Mouse (Mus musculus) mouse embryonic stem cell (cell line): Measurements from ENCODE around the gene Zfp704.

Experiments
- in situ Hi-C, 2 experiments: fragments of 300-500 bp; cut with MboI; formaldehyde crosslinking; loops; 1 replicate in 1 of 2; 3 replicates in 1 of 2; pipeline ENCODE4 v1.14.3; 2019 to 2020; ENCODE audit warnings: low sequenced_read_pairs in 2 of 2, low pct_unique_long_range_greater_than_20kb in 1 of 2, mixed read lengths in 1 of 2; ENCODE audit not compliant: unreplicated experiment in 1 of 2

The Zfp704 gene

DNA sequence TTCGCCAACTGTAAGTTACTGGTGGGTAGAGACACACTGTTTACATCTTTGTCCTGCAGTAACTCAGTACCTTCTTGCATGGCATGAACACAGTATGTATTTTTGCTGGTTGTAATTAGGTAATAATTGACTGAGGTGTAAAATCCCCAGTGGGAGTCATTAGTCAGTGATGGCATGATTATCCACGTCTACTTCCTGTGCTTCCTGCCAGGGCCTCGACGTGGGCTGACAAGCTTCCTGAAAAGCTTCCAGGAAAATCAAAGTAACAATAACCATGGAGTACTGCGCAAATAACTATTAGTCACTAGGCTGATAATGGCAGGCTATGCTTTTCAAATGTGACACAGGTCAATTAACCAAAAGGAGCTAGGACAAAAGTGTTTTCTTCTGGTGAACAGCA lies 112.6 kb downstream of the Zfp704 start:
- in situ Hi-C loops: no loop called here

- in situ Hi-C loops: no loop called here
These were observed 118.1 kb downstream of the Zfp704 start for GRCm38 (mm10) chr3:9491766-9492283.

GRCm38 (mm10) chr3:9487644-9488043 lies 122.2 kb downstream of the Zfp704 start:
- in situ Hi-C loops: no loop called here

DNA sequence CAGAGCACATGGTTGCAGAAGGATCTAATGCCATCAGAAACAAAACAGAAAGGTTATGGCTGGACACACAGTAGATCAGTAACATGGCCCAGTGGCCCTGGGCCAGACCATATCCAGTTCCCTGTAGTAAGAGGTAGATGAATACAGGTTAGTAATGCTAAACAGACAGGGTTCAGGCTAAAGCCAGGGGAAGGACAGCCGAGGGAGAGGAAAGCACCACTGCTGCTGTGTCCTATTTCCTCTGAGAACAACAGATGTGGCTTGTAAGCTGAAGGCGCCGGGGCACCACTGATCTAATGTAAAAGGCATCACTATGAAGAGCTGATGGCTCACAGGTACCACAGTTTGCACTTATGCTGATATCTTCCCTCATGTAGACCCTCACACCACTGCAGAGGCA lies 124.4 kb downstream of the Zfp704 start:
- in situ Hi-C loops: no loop called here

DNA sequence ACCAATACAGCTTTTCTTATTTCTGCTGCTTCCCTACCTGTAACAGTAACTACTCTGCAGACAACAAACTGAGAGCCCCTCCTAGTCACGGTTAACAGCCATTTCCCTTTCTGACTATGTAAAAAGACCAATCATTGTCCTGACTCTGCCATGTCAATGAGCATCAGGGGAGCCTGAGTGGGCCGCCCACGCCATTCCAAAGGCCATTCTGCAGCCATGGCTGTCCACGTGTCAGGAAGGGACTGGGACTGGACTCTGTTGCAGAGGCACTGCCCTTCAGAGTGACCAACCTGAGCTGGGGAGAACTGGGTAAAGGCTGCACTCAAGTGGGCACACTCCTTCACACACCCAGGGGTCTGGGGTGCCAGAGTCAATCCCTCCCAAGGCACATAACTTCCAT lies 127.9 kb downstream of the Zfp704 start:
- in situ Hi-C loops: no loop called here

- in situ Hi-C loops: no loop called here
These were observed 128.5 kb downstream of the Zfp704 start for GRCm38 (mm10) chr3:9481358-9481757.

DNA sequence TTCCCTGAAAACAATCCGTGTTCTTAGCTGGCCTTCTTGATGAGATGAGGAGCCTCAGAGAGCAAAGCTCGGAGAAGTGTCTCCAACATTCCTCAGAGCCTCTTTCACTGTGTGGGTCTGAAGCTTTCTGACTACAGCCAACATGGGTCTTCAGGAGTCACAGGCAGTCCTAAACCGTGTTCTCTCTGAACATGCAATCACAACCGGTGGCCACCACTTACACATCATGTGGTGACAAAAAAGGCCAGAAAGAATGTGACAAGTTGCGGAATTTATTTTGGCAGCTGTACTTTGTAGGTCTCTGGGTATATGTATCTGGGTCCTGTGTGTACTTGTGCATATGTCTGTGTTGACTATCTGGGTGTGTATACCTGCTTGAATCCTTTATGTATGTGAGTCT lies 128.9 kb downstream of the Zfp704 start:
- in situ Hi-C loops: no loop called here

GRCm38 (mm10) chr3:9477386-9477785 lies 132.5 kb downstream of the Zfp704 start:
- in situ Hi-C loops: no loop called here

- in situ Hi-C loops: no loop called here
These were observed 133.5 kb downstream of the Zfp704 start for GRCm38 (mm10) chr3:9476336-9476735.

DNA sequence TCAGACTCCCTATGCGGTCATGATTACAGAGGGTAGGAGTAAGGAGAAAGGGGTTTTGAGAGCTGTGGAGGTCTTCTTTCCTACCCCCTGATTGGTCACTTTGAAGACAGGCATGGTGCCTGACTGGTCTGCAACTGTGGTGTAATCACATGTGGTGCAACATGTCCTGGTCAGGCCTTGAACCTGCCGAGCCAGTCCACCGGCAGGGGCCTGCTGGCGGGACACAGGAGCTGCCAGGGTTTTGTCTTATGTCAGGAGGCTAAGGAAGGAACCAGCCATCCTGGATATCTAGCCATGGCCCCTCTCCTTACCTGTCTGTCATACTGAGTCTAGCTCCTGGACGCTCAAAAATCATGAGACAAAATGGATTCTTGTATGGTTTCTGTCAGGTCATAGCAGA lies 134.4 kb downstream of the Zfp704 start:
- in situ Hi-C loops: no loop called here

GRCm38 (mm10) chr3:9474331-9474730 lies 135.6 kb downstream of the Zfp704 start:
- in situ Hi-C loops: no loop called here

- in situ Hi-C loops: no loop called here
These were observed 143.6 kb downstream of the Zfp704 start for GRCm38 (mm10) chr3:9466287-9466686.

DNA sequence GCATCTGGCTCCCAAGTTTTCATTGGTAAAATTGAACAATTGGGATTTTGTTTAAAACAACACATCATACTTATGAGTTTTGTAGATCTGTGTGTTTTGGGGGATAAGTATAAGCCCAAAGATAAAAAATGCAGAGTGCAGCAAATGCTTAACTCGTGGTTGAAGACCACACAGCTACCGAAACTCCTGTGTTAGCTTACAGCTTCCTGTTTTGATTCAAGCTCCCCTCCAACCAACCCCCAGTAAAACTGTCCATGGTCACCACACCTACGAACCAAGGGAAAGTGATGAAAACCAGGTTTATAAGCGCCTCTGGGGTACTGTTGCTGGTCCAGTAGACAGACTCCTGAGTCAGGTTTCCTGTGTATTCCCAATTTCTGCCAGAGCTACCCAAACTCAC lies 144.2 kb downstream of the Zfp704 start:
- in situ Hi-C loops: no loop called here

DNA sequence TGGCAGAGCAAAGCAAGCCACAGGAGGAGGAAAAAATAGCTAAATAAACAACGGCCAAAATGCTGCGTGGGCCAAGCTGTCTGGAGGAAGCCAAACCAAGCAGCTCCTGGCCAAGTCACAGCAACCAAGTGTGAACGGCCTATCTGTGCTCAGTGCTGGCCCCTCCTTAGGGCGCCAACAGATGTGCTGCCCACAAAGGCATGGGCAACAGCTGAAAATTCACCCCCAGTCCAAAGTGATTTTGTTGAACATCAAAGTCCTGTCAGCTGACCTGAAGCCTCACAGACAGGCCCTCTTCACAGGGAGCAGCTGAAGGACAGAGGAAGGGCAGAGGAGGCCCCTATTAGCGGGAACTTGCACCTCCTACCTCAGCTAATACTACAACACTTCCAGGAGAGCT lies 148.2 kb downstream of the Zfp704 start:
- in situ Hi-C loops: no loop called here

DNA sequence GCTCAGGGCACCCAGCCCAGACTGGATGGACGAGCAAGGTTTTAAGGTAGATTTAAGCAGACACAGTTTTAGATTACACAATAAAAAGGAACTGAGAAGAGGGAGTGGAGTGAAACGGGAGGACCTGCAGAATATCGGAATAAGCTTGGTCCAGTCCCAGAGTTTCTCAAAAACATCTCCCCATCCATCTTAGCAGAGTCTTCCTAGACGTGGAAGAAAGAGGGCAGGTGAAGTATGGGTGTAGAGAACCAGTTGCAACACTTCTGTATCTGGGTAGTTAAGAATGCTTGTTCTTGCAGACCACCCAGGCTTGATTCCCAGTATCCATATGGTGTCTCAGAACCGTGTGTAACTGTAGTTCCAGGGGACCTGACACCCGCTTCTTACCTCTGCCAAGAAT lies 149.6 kb downstream of the Zfp704 start:
- in situ Hi-C loops: no loop called here

DNA sequence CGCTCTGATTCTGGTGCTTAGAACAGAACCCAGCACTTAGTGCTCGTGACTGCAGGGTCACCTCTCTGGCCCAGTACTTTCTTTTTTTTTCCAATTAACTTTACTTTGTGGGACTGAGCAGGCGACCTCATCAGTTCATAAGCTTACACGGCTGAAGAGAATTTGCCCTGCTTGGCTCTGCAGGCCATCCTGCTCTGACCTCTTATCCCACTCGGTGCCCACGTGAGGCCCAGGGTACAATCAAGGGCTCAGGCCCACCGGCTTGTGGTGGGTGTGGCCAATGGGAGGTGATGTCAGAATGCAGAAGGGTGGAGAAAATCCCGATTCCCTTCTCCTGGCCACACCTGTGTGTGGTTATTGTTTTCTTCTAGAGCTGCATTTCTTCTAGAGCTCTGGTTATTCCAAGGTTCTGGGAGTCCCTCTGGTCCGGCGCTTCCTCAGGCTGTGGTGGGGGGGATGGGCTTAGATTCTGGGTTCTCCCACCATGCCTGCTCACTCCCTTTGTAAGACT lies 153.4 kb downstream of the Zfp704 start:
- in situ Hi-C loops: no loop called here

GRCm38 (mm10) chr3:9455351-9455750 lies 154.5 kb downstream of the Zfp704 start:
- in situ Hi-C loops: no loop called here

GRCm38 (mm10) chr3:9454556-9455330 lies 155.1 kb downstream of the Zfp704 start:
- in situ Hi-C loops: no loop called here

DNA sequence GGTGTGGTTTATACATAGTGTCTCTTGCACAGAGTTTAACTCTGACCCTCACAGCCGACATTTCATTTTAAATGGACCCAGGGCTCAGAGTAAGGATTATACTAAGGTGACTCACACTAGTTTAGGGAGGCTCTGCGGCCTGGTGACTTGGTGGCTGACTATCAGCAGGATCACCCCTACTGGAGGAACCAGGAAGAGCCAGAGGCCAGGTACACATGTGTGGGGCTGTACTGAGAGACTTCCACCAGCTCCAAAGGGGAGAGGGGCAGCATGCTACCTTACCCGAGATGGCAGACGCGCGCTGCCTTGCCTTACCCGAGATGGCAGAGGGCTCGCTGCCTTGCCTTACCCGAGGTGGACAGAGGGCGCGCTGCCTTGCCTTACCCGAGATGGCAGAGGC lies 159.4 kb downstream of the Zfp704 start:
- in situ Hi-C loops: no loop called here

- in situ Hi-C loops: no loop called here
These were observed 160.5 kb downstream of the Zfp704 start for GRCm38 (mm10) chr3:9449261-9450007.
